Mouse (Mus musculus) adipocyte (in vitro differentiated cells): ENCODE measurements around the gene Eomes.
A peak's percentile ranks its signal among the peaks of the same experiment; 100 is the strongest.

Experiments used
- DNase-seq: peaks from one replicate; pipeline ENCODE4 v3.0.0-alpha.2; 2016; ENCODE audit warnings: low spot score

Eomes gene

GRCm38 (mm10) chr9:118477961-118478360 is at the start of gene Eomes:
TSS of gene Eomes (plus strand) at chr9:118478212.
- no peak for DNase-seq

- DNase-seq: peak; percentile 3
Measured at GRCm38 (mm10) chr9:118444809-118445208, 33.2 kb upstream of the Eomes start.

GRCm38 (mm10) chr9:118449336-118449735 is 28.7 kb upstream of the Eomes start:
- DNase-seq: no peak

GRCm38 (mm10) chr9:118453427-118453826 is 24.6 kb upstream of the Eomes start:
- DNase-seq: no peak

- DNase-seq: no peak
Measured at GRCm38 (mm10) chr9:118455188-118455845, 22.7 kb upstream of the Eomes start.

GRCm38 (mm10) chr9:118456405-118456804 is 21.6 kb upstream of the Eomes start:
- DNase-seq: no peak

GRCm38 (mm10) chr9:118458039-118458438 is 20.0 kb upstream of the Eomes start:
- DNase-seq: no peak

- DNase-seq: no peak
Measured at GRCm38 (mm10) chr9:118464031-118464430, 14.0 kb upstream of the Eomes start.

GRCm38 (mm10) chr9:118468301-118468700 is 9.7 kb upstream of the Eomes start:
- no peak for DNase-seq

- no peak for DNase-seq
Measured at GRCm38 (mm10) chr9:118469272-118469671, 8.7 kb upstream of the Eomes start.

- no peak for DNase-seq
Measured at GRCm38 (mm10) chr9:118471296-118471695, 6.7 kb upstream of the Eomes start.

GRCm38 (mm10) chr9:118476211-118476765 is 1.7 kb upstream of the Eomes start:
- no peak for DNase-seq

GRCm38 (mm10) chr9:118476766-118477271 is 1.2 kb upstream of the Eomes start:
- DNase-seq: no peak

- DNase-seq: no peak
Measured at GRCm38 (mm10) chr9:118477281-118477931, 606 bp upstream of the Eomes start.

GRCm38 (mm10) chr9:118478458-118478838 is 436 bp downstream of the Eomes start:
- DNase-seq: no peak

- no peak for DNase-seq
Measured at GRCm38 (mm10) chr9:118478839-118479507, 961 bp downstream of the Eomes start.

GRCm38 (mm10) chr9:118479508-118480291 is 1.7 kb downstream of the Eomes start:
- DNase-seq: no peak

- no peak for DNase-seq
Measured at GRCm38 (mm10) chr9:118480292-118480690, 2.3 kb downstream of the Eomes start.

GRCm38 (mm10) chr9:118482210-118482609 is 4.2 kb downstream of the Eomes start:
- DNase-seq: no peak

- DNase-seq: no peak
Measured at GRCm38 (mm10) chr9:118486361-118487095, 8.5 kb downstream of the Eomes start.

- DNase-seq: no peak
Measured at GRCm38 (mm10) chr9:118487096-118487395, 9.0 kb downstream of the Eomes start.
